Mouse (Mus musculus): Measurements from ENCODE around the gene Mrps27. TPM values are rescaled to one million over a fixed set of nuclear protein-coding genes. Genes with fewer than 3 reads are reported as not detected.

The Mrps27 gene
- total RNA-seq, 4 experiments from 2014 or later, result 47.2 to 48.0 (median 47.3) TPM

DNA sequence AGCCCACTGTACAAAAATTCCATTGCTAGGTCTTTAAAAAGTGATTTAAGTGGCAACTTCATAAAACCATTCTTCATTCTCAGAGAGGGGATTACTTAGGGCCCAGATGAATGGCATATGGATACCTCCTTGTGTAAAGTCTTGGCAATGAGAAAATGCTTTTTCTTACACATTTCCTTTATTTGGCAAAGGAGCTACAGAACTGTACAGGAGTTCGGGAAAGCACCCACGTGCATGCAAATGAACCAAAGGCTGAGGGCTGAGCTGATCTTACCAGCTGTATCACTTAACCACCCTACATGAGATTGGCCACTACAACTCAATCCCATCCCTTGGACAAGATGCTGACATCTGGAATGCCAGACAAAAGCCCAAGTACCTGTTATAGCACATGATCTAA is 95.6 kb downstream of the Mrps27 start:
- no peak for DNase-seq (ENCODE audit: low spot score)

DNA sequence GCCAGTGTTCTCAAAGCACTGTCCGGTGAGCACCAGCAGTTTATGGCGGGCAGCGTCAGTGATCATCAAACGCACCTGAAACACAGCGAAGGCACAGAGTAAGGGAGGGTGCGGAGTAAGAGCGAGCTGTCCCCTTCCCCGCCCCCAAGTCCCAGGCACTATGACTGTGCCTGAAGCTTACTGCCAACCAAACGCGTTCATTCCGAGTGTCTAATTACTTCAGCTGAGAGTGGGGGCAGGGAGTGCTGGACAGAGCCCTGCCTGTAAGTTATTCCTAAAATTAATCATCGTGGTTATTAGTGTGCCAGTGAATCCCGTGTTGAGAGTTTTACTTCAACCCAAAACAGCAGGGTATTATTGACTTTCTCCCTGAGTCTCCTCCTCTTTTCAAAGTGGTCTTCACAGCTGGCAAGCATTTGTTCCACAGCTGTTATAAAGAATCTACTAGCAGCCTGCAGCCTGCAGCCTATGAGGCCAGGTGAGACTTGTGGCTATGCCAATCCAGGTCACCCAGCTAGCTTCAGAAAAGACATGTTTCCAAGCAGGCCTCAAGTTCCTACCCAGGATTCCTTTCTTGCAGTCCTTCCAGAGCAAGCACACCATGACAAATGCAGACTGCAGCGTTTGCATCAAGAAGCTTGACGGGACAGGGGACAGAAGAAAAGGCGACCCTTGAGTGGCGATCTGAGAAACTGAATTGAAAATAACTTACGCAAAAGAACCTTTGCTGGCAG is 97.3 kb downstream of the Mrps27 start:
- DNase-seq (ENCODE audit: low spot score), result no peak

DNA sequence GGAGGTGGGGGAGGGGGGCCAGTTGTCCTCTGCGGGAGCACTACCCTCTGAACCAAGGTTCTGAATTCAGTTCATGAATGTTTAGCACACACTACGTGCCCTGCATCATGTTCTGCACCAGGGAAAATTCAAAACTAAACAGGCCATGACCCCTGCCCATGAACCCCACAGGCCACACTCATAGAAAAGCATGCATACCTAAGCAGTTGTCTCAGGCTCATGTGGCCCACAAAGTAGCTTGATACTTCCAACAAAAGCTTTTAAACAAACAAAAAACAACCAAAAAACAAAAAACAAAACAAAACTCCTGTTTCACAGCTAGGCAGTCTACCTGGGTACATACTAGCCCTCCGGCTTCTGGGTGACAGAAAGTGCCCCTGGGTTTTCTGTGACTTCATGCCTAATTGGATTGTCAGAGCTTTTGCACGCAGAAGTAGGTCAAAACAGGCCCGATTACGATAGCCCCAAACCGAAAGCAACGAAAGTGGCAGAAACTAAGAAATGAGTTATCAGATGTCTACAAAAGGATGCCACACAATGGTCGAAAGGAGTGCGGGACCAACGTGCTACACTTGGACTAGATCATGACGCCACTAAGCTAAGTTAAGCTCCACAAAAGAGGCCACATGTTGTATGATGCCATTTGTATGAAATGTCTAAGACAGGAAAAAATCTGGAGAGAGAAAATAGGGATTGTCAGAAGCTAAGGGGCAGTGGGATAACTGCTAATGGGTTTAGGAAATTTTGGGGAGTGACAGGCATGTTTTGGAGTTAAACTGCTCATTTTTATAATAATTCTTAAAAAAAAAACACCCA is 98.1 kb downstream of the Mrps27 start:
- DNase-seq (ENCODE audit: low spot score), result no peak

DNA sequence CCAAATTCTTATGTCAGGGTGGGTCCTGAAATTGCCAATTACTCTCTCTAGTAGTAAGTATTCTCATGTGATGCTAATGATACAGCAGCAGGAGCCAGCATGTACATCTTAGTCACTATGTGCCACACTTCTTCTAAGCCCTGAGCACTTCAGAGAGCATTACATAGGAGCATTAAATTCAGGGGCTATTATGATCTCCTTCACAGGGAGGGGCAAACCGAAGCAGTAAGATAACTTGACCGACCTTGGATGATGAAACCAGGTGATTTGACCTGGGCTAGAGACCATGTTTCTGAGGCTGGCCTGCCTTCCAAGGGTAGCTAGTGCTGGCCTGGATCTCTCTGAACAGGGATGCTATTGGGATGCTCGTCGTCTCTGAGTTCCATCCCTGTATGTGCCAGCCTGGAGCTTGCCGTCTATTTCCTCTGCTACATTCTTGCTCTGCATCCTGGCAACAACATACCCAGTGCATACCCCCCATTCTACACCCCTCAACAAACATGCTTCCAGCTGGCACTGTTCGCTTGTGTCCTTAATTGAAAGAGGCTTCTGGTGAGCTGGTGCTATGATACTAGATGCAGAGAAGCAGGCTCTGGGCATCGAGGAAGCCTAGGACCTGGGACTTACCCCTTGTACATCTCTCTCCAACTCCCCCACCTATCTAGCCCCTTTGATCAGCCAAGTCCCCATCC is 99.0 kb downstream of the Mrps27 start:
- no peak for DNase-seq (ENCODE audit: low spot score)

DNA sequence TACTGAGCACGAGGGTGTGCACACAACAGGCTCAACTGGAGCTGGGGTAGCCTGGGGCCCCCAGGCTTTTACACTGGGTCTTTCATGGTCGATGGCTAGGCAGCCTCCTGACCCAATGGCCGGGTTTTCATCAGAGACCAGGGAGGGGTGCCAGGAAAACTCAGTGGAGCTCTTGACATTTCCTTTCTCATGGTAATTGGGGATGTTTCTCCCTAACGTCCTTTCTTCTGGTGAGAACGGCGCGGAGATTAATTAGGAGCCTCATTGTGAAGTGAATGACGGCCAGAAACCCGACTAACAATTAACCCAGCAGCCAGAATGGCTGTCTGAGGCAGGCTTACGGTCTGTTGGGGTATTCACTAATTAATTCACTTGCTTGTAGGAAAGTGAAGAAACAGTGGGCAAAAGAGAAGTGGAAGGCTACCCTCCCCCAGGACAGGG is 99.9 kb downstream of the Mrps27 start:
- DNase-seq (ENCODE audit: low spot score), result no peak

DNA sequence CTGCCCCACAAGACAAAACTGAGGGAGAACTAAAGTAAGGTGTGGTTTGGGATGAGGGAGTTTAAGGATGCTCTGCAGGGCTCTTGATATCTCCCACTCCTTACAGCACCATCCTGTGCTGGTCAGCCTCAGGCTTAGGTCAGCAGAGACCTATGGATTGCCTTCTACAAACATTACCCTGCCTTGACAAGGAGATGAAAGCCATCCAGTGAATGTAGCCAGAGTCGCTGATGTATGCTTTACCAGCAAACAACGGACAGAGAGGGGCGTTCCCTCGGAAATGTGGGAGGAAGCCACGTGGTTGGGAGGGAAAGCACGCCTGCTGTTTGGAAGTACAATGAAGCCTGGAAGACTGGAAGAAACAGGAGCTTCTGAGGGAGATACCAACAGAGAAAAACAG is 100.3 kb downstream of the Mrps27 start:
- DNase-seq (ENCODE audit: low spot score), result no peak

DNA sequence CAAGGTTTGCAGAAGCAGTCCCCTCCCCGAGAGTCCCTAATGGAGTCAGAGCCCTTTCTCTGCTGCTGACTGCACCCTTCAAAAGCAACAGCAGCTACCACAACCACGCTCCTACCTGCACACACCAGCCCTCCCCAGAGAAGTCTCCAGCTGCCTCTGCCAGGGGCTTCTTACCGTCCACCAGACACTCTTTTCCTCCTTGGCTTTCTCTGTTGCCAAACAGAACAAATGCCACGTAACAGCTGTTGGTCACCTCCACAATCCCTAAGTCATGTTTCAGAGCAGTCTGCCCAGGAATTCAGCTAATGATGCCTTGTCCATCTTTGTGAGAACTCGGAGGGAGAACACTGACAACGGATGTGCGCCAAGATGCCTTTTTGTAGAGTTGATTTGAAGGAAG is 102.4 kb downstream of the Mrps27 start:
- DNase-seq (ENCODE audit: low spot score), result no peak

DNA sequence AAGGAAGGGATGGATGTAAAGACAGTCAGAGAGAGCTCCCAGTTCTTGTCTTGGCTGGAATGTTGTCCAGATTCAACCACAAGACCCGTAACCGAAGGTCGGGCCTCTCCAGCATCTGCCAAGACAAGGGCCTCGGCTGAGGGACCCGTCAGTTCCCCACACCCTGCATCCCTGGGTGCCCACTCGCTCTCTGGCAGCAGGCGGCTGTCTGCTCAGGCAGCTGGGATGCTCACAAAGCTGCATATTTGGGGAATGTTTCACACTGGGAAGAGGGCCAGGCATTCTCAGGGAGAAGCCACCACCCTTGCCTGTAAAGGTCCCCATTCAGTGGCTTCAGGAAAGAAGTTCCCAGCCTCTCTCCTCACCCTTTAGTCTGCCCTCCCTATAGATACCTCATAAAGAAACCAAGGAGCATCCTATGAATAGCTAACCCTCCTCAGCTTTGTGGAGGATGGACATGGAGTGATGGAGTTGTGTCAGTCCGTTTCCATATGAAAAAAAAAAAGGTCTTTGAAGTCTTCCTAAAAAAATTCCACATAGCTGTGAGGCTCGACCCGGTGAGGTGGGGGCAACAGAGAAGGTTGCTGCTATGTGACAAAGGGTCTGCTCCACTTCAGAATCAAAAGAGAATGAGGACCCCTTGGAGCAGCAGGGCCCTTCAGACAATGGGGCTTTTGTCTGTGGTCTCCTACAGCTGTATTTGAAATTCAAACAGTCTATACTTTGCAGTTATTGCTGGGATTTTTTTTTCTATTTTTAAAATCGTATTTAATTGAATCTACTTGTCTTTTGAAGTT is 103.0 kb downstream of the Mrps27 start:
- DNase-seq (ENCODE audit: low spot score), result peak; percentile 19

DNA sequence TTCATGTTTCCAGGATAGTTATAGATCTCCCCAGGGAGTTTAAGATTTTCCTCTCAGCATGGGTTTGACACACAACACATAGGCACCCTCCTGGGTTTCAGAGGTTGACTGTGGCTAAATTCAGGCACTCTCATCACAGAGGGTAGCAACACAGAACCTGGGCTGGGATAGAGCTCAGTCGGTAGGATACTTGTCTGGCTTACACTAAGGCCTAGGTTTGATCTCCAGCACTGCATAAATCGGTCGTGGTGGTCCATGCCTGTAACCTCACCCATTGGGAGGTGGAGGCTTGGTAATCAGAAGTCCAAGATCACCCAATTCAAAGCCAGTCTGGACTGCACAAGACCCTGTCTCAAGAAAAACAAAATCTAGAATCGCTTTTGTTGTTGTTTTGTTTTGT is 103.7 kb downstream of the Mrps27 start:
- DNase-seq (ENCODE audit: low spot score), result no peak

DNA sequence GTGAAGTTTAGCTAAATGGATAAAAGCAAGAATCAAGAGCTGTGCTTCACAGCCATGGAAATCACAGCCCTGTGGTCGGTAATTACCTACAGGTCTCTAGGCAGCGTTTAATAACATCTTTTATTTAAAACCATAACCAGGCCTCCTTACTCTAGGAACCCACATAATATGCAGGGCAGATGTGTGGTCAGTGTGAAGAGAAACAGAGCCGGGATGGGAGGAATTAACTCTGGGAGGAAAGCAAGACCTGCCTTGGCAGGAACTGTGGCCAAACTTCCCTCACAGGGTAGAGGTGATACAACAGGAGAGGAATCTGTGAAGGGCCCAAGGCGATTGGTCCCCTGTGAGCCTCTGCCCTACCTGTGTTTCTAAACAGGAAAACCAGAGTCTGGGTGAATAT is 105.0 kb downstream of the Mrps27 start:
- no peak for DNase-seq (ENCODE audit: low spot score)

DNA sequence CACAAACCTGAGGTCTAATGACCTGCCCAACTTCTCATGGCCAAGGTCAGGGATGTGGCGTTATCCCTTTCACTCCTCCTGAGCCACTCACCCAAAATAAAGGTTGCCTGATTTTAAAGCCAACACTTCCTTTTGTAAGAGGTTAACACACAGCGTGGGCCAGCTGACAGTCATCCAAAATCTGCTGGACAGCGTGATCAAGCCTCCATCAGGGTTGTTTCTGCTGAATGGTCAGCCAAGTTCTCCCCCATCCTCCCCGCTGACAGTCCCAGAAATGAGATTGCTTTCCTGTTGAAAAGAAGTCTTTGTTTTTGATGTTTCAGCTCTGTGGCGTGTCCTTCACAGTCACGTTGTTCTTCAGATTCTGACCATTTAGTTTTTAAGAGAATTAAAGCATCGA is 106.2 kb downstream of the Mrps27 start:
- DNase-seq (ENCODE audit: low spot score), result peak; percentile 35

DNA sequence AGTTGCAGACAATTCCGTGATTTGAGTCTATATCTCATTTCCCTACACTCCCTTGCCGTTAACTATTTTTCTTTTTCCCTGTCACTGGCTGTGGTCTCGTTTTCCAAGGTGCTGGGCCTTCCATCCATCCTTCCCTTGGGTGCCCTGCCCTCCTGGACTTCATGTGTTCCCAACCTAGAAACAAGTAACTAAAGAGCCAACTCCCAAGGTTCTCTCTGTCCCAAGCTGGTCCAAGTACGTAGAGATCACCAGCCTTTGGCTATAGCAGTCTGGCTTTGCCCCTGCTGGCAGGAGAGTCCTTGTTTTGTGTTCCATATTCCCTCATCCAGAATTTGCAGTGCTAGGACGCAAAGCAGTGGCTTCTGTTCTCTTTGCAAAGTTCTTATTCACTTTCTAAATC is 106.7 kb downstream of the Mrps27 start:
- no peak for DNase-seq (ENCODE audit: low spot score)

DNA sequence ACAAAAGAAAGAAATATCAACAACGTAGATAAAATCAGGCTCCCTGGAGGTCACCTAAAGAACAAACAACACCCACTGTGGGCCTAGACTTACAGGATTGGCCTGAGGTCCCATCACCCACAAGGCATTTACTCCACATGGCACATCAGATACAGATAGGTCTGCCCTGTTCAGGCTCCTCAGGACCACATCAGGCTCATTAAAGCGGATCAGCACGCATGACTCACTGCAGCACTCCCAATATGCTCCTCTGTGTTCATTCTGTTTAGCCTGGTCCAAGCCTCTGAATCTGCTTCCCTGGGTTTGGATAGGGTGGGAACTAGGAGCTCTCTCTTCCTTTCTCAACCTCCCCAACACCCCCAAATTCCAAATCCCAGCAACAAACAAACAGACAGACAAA is 107.9 kb downstream of the Mrps27 start:
- DNase-seq (ENCODE audit: low spot score), result no peak

DNA sequence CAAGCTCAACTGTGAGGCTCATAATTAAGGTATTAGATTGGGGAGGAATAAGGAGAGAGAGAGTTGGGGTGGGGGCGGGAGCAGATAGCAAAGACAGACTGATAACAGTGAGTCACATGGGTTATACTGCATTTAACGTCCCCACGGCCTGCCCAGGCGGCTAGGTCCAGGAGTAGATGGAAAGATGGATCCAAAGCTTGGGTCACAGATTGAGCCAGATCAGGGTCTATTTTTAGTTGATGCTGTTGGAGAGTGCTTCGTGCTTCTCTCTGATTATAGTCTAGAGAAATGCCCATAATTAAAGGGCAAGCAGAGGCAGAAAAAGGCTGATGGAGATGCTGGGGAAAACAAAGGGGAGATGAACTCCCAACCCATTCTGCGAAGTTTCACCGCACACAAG is 110.4 kb downstream of the Mrps27 start:
- DNase-seq (ENCODE audit: low spot score), result no peak

DNA sequence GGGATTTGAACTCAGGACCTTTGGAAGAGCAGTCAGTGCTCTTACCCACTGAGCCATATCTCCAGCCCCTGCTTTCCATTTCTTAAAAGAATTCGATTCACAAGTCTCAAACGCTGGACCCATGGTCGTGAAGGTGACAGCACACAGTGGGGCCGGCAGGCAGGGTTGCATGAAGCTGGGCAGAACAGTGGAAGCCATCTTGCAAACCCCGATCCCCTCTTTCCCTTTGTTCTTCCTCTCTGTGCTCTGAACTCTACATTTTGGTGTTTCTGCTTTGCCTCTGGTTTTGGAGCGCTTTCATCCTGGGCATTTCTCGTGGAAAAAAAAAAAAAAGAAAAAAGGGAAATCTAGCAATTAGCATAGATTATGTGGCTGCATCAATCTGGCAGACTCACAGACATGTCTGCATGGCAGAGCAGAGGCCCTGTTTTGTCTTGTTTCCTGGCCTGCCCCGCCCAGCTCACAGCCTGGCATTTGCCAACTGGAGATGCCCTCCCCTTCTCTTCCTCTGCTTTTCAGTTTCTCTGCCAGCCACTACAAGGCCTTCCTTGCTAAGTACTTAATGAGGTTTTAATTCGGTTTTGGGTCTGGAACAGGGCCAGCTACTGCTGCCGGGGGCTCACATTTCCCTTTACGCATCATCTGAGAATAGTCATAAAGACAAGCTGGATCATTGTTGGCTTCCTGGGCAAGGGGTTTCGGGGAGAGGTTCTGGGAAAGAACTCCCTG is 114.2 kb downstream of the Mrps27 start:
- DNase-seq (ENCODE audit: low spot score), result no peak

DNA sequence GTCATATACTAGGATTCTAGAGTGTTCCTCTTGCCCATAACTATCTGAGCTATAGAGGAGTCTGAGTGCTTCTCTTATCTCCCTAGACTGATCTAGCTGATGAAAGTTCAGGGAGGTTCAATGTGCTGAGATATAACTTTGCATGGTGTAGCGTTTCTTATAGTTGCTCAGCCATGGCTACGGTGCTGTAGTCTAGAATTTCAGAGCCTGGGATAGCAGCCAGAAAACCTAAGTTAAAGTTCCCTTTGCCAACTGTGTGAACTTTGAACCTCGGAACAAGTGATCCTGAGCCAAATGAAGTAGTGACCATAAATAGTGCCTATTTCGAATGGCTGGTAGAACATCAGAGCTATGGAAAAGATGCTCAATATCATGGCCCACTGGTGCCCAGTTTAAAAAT is 115.0 kb downstream of the Mrps27 start:
- no peak for DNase-seq (ENCODE audit: low spot score)

DNA sequence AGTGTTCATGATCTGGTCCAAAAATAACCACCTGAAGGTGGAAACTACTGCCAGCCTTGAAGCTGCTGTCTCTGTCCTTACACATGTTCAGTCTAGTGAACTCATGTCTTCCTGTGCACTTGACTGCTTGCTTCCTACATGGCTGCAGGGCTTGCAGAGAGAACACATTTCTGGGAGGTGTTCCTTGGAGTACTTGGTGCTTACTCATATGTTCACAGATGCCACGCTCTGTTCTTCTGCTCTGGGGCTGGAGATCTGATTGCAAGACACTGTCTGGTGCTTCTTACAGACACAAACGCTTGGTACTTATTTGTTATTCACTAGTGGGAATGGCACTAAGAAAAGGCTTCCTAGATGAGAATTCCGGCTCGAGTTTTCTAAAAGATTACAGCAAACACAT is 117.3 kb downstream of the Mrps27 start:
- no peak for DNase-seq (ENCODE audit: low spot score)

DNA sequence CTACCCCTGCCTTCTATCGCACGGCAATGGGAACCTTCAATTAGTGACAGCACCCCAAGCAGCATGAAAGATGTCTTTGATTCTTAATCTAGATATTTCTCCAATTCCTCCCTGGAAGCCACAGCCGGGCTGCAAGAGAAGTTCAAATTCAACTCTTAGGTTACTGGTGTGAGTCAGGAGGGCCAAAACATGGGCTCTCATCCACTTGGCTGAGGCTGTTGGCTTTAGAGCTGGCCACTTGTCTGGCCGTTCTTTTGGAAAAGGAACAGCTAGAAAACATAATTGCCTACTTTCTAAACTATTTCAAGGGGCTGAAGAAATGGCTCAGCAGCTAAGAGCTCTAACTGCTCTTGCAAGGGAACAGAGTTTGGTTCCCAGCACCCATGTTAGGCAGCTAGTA is 120.0 kb downstream of the Mrps27 start:
- DNase-seq (ENCODE audit: low spot score), result no peak

Measured in heart, adult 8-10 months (tissue).